Mouse (Mus musculus): ENCODE measurements around the gene 1700123K08Rik. TPM values are rescaled to one million over a fixed set of nuclear protein-coding genes. Genes with fewer than 3 reads are reported as not detected.
"Not testable (repeated sequence)": the region's sequence is repeated elsewhere in the genome, so short reads cannot be mapped to it uniquely, and the experiment has no call there.

1700123K08Rik gene
- polyA plus RNA-seq (2012), result not detected in 2 replicates

DNA sequence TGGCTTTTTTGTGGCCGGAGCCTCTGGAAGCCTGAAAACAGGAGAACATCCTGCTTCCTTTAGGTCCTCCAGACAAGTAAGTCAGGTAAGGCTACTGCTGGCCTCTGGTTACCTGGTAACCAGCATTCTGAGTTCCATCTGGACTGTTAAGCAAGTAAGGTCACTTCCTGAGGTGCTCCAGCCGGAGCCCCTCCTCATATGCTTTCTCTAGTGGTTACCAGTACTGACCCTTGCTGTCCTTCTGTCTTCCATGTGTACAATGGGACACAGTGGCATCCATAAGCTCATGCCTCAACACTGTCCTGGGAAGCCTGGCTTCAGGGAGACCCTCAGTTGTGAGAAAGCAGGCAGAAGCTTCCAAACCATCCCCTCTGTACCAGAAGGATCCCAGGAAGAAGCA is at the start of gene 1700123K08Rik:
TSS of gene 1700123K08Rik (minus strand) at position 101 of the 400 bp plus-strand sequence.
- not testable (repeated sequence) for H3K9me3 ChIP-seq (ENCODE audit: control insufficient read depth, low read length); H3K4me1 ChIP-seq (ENCODE audit: control insufficient read depth); H3K4me3 ChIP-seq (replicated peaks); H3K36me3 ChIP-seq (ENCODE audit: control insufficient read depth); H3K27me3 ChIP-seq (ENCODE audit: control insufficient read depth)

- Histone ChIP-seq H3K4me1 (ENCODE audit: control insufficient read depth) (no peaks in the 10 kb centered on the region), H3K27me3 (ENCODE audit: control insufficient read depth) (no peaks in the 10 kb centered on the region), H3K4me3 (replicated peaks) (no peak overlapping the region), H3K36me3 (ENCODE audit: control insufficient read depth) (no peaks in the 10 kb centered on the region), H3K9me3 (ENCODE audit: control insufficient read depth, low read length) (peaks cover 12% of the 10 kb centered on the region)
- TF ChIP-seq GATA1 (IDR thresholded peaks at IDR 0.05; ENCODE audit: low read length), result no peak
These were observed 22.9 kb upstream of the 1700123K08Rik start for GRCm38 (mm10) chr5:138587396-138587795.

DNA sequence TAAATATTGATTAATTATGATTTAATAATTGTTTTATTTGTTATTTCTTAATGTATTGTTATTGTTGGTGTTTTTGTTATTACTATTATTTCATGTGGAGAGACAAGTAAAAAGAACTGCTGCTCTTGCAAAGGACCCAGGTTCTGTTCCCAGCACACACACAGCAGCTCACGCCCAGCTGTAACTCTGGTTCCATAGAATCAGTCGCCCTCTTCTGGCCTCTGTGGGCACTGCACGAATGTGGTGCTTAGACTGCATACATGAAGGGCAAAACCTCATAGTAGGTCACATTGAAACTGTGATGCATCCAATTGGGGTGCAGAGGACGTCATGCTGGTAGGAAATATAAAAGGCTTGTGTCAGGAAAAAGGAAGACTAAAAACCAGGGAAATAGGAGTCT is 7.1 kb upstream of the 1700123K08Rik start:
- no peak for TF ChIP-seq TAL1 (IDR thresholded peaks at IDR 0.05; ENCODE audit: low read length)
- TF ChIP-seq GATA1 (IDR thresholded peaks at IDR 0.05; ENCODE audit: low read length), result no peak
- no peaks in the 10 kb centered on the region for H3K36me3 ChIP-seq (ENCODE audit: control insufficient read depth)

GRCm38 (mm10) chr5:138552718-138553117 is 11.8 kb downstream of the 1700123K08Rik start:
- no peaks in the 10 kb centered on the region for H3K4me1 ChIP-seq (ENCODE audit: control insufficient read depth)
- H3K4me3 ChIP-seq (replicated peaks), result no peak overlapping the region
- H3K36me3 ChIP-seq (ENCODE audit: control insufficient read depth), result no peaks in the 10 kb centered on the region
- no peak for TF ChIP-seq GATA1 (IDR thresholded peaks at IDR 0.05; ENCODE audit: low read length)
- no peak for TF ChIP-seq TAL1 (IDR thresholded peaks at IDR 0.05; ENCODE audit: low read length)
- no peaks in the 10 kb centered on the region for H3K27me3 ChIP-seq (ENCODE audit: control insufficient read depth)
- H3K9me3 ChIP-seq (ENCODE audit: control insufficient read depth, low read length), result no peaks in the 10 kb centered on the region

More for the DNA sequence above, 7.1 kb upstream of the 1700123K08Rik start:
- no peak overlapping the region for H3K4me3 ChIP-seq (replicated peaks)
- no peaks in the 10 kb centered on the region for H3K27me3 ChIP-seq (ENCODE audit: control insufficient read depth)
- H3K4me1 ChIP-seq (ENCODE audit: control insufficient read depth), result no peaks in the 10 kb centered on the region
- H3K9me3 ChIP-seq (ENCODE audit: control insufficient read depth, low read length), result peaks cover 6% of the 10 kb centered on the region; the same call in 1 of the 2 replicates

DNA sequence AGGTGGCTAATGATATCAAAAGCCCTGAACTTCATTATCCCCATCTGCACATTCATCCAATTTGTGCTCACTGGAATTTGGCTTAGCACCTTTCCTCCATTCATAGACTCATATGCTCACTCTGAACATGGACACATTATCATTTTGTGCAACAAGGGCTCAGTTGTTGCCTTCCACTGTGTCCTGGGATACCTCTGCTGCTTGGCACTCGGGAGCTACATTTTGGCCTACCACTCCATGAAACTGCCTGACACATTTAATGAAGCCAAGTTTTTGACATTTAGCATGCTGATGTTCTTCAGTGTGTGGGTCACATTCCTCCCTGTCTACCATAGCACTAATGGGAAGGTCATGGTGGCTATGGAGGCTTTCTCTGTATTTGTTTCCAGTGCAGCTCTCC is 32.0 kb downstream of the 1700123K08Rik start:
- Histone ChIP-seq H3K27me3 (ENCODE audit: control insufficient read depth) (no peaks in the 10 kb centered on the region), H3K36me3 (ENCODE audit: control insufficient read depth) (no peaks in the 10 kb centered on the region), H3K4me3 (replicated peaks) (no peak overlapping the region), H3K4me1 (ENCODE audit: control insufficient read depth) (no peaks in the 10 kb centered on the region), H3K9me3 (ENCODE audit: control insufficient read depth, low read length) (no peaks in the 10 kb centered on the region)
- TF ChIP-seq GATA1 (IDR thresholded peaks at IDR 0.05; ENCODE audit: low read length) (no peak), TAL1 (IDR thresholded peaks at IDR 0.05; ENCODE audit: low read length) (no peak)

Other genes starting within 250 kb of the 1700123K08Rik start
- gene Pvrig, start 222.8 kb downstream of the 1700123K08Rik start, polyA plus RNA-seq (2012), result not detected in 2 replicates
- 0.01 TPM in 1 of 2 replicates, not detected in the other for gene Zfp157, start 123.2 kb downstream of the 1700123K08Rik start, polyA plus RNA-seq (2012)
- gene Zfp68, start 55.0 kb upstream of the 1700123K08Rik start, polyA plus RNA-seq (2012), result 0.05 and 0.06 TPM in 2 replicates
- gene A430033K04Rik, start 58.1 kb upstream of the 1700123K08Rik start, polyA plus RNA-seq (2012), result 0.01 and 0.03 TPM in 2 replicates
- 0.04 and 0.08 TPM in 2 replicates for gene Fam20c, start 189.8 kb upstream of the 1700123K08Rik start, polyA plus RNA-seq (2012)

Data from erythroblast, embryonic 14.5 days (primary cell).